Mouse (Mus musculus) brain, embryonic 18.5 days (tissue): ENCODE results near the gene P4ha1.

Source experiments
- DNase-seq: peaks from one replicate; pipeline ENCODE4 v3.0.0-alpha.2; 2012; ENCODE audit warnings: low read depth, low spot score

Gene P4ha1

GRCm38 (mm10) chr10:59323488-59324161 is 529 bp downstream of the P4ha1 start:
- peak; percentile 22 for DNase-seq

- no peak for DNase-seq
Observed at GRCm38 (mm10) chr10:59324311-59325165, 1.4 kb downstream of the P4ha1 start.

GRCm38 (mm10) chr10:59326612-59327315 is 3.7 kb downstream of the P4ha1 start:
- DNase-seq = no peak

GRCm38 (mm10) chr10:59327316-59327710 is 4.2 kb downstream of the P4ha1 start:
- DNase-seq = no peak

- DNase-seq = no peak
Observed at GRCm38 (mm10) chr10:59331546-59332256, 8.6 kb downstream of the P4ha1 start.

GRCm38 (mm10) chr10:59333400-59333799 is 10.3 kb downstream of the P4ha1 start:
- no peak for DNase-seq

GRCm38 (mm10) chr10:59334899-59335798 is 12.1 kb downstream of the P4ha1 start:
- peak; percentile 73 for DNase-seq

- DNase-seq = no peak
Observed at GRCm38 (mm10) chr10:59336124-59336523, 13.0 kb downstream of the P4ha1 start.

GRCm38 (mm10) chr10:59346560-59346959 is 23.5 kb downstream of the P4ha1 start:
- no peak for DNase-seq

GRCm38 (mm10) chr10:59348200-59348599 is 25.1 kb downstream of the P4ha1 start:
- DNase-seq = no peak

GRCm38 (mm10) chr10:59349536-59349935 is 26.4 kb downstream of the P4ha1 start:
- no peak for DNase-seq

GRCm38 (mm10) chr10:59353065-59353464 is 30.0 kb downstream of the P4ha1 start:
- no peak for DNase-seq

GRCm38 (mm10) chr10:59354120-59354519 is 31.0 kb downstream of the P4ha1 start:
- DNase-seq = no peak

- DNase-seq = no peak
Observed at GRCm38 (mm10) chr10:59355020-59355419, 31.9 kb downstream of the P4ha1 start.

- DNase-seq = no peak
Observed at GRCm38 (mm10) chr10:59358744-59359143, 35.6 kb downstream of the P4ha1 start.

GRCm38 (mm10) chr10:59363208-59363607 is 40.1 kb downstream of the P4ha1 start:
- DNase-seq = no peak

- DNase-seq = no peak
Observed at GRCm38 (mm10) chr10:59364551-59364950, 41.5 kb downstream of the P4ha1 start.

GRCm38 (mm10) chr10:59365804-59366589 is 42.9 kb downstream of the P4ha1 start:
- DNase-seq = no peak

- no peak for DNase-seq
Observed at GRCm38 (mm10) chr10:59366746-59367145, 43.6 kb downstream of the P4ha1 start.

- no peak for DNase-seq
Observed at GRCm38 (mm10) chr10:59367206-59367605, 44.1 kb downstream of the P4ha1 start.
